Mouse (Mus musculus) bone marrow, adult 2 months (tissue): Measurements from ENCODE around the gene Prickle2. TPM values are rescaled to one million over a fixed set of nuclear protein-coding genes. Genes with fewer than 3 reads are reported as not detected.

Experiments
- H3K27ac ChIP-seq: fragments of 200-500 bp; 2 replicates; pipeline ENCODE4 v1.5.1; 2012; ENCODE audit warnings: low read depth, mild to moderate bottlenecking, control low read depth, inconsistent platforms, low read length; ENCODE audit not compliant: control insufficient read depth, poor library complexity, insufficient read depth
- H3K4me1 ChIP-seq: fragments of 200-500 bp; 2 replicates; pipeline ENCODE4 v1.6.1; 2011; ENCODE audit warnings: low read length; ENCODE audit not compliant: control insufficient read depth, insufficient read depth
- H3K4me3 ChIP-seq: fragments of 200-500 bp; replicated peaks from 2 replicates; pipeline ENCODE3; 2011; ENCODE audit warnings: mild to moderate bottlenecking, low read depth, low read length, control low read depth; ENCODE audit not compliant: control insufficient read depth
- CTCF ChIP-seq: fragments of 200-500 bp; IDR thresholded peaks from 2 replicates; pipeline ENCODE4 v1.5.1; 2011; ENCODE audit warnings: low read length, control low read depth; ENCODE audit not compliant: control insufficient read depth, insufficient read depth
- POLR2A ChIP-seq: fragments of 200-500 bp; IDR thresholded peaks from 2 replicates; pipeline ENCODE4 v1.6.1; 2011; ENCODE audit warnings: low read depth, mild to moderate bottlenecking, control low read depth, low read length, borderline replicate concordance; ENCODE audit not compliant: control insufficient read depth
- WGBS: fragments of 180-500 bp; shearing (Covaris S2); methylation state at CpG from one replicate; pipeline ENCODE4 v1.1.7; 2018; 5-methylcytosine and 5-hydroxymethylcytosine counted together
- polyA plus RNA-seq: library from polyadenylated mRNA; stranded (reverse); fragments of >200 nt; gene quantifications from 2 replicates; pipeline ENCODE4 v1.2.4, GENCODE M21; 2011; ENCODE audit warnings: low replicate concordance; ENCODE audit not compliant: missing spikeins, insufficient read depth, insufficient read length

The Prickle2 gene
- polyA plus RNA-seq, 1 experiment, result 19.2 TPM

DNA sequence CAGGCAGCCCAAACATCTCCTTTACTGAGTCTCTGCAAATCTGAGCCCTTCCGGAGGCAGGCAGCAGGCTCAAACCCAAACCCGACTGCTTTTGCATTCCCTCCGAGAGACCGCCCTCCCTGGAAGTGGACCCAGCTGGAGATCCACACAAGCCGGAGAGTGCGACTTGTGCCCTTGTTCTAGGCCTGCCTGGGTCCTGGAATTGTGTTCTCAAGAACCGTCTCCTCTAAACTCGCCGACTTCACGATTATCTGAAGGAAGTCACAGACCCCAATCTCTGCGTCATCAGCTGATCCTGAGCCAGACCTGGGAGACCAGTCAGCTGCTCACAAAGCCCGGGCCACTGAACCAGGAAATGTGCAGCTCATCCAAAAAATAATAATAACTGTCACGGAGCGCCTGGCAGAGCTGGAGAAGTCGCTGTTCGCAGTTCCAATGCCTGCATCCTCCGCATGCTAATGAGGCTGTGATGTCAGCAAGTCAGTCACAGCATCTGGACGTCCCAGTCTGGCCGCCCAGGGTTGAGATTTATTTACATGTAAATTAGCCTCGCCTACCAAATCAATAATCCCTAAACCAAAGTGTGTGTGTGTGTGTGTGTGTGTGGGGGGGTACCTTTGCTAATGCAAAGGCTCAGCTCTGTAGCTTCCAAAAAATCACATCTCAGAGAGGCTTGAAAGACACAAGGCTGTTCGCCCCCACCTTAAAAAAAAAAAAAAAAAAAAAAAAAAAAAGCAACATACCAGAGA is 224.8 kb downstream of the Prickle2 start:
- Histone ChIP-seq H3K4me1 (no peaks in the 10 kb centered on the region), H3K4me3 (no peak overlapping the region), H3K27ac (no peak overlapping the region)
- WGBS, result 3% methylated on average over 21 of the region's 21 CpGs
- TF ChIP-seq CTCF (no peak), POLR2A (no peak)

DNA sequence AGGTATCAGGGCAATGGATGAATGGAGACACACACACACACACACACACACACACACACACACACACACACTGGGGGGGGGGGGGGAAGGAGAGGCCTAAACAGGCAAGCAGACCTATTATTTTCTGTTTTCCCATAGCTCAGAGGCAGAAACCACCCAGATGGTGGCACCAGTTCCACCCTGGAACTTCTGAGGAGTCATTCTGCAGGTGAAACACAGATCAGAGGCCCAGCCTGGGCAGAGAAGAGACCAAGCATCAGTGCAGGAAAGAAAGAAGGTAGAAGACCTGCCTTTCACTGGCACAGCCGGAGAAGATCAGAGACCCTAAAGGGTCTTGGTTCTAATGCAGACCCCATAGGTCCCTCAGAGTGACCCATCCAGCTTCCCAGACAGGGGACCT is 227.3 kb downstream of the Prickle2 start:
- H3K4me3 ChIP-seq, result no peak overlapping the region
- TF ChIP-seq CTCF (no peak), POLR2A (no peak)
- no peaks in the 10 kb centered on the region for H3K4me1 ChIP-seq
- H3K27ac ChIP-seq, result no peak overlapping the region
- WGBS, result 80% methylated on average over 1 of the region's 1 CpGs

DNA sequence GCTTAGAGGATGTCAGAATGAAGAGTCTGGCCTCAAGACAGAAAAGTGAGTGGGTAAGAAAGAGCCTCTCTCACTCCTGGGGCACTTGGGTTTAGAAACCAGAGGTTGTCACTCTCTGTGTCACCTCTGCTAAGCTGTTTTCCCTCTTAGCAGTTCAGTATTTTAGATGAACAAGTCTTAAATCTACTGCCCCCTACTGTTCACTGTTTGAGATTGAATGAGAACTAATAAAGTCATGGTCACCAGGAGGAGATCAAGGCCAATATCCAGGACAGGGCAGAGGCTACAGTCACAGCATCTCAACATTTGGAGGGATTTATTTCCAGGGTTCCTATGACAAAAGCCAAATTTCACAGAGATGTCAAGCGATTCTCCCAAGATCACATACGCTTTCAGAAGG is 228.3 kb downstream of the Prickle2 start:
- no peaks in the 10 kb centered on the region for H3K4me1 ChIP-seq
- 85% methylated on average over 2 of the region's 2 CpGs for WGBS
- TF ChIP-seq POLR2A (no peak), CTCF (no peak)
- H3K4me3 ChIP-seq, result no peak overlapping the region
- no peak overlapping the region for H3K27ac ChIP-seq

DNA sequence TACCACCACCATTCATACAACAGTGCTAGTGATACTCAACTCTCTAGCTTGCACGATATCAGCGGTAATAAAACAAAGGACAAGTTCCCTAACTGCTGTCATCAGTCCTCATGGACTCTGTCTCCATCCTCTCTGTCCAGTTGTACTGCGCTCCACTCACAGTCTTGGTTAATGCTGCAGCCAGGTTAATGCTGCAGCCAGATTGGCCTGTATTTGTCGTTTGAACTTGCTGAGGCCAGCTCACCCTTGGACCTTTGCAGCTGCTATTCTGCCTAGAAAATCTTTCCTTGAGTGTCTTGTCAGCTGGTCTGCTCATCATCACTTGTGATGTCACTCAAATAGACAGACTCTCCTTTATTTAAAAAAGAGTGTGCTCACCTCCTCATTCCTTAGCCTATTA is 236.5 kb downstream of the Prickle2 start:
- H3K4me1 ChIP-seq, result no peaks in the 10 kb centered on the region
- H3K27ac ChIP-seq, result no peak overlapping the region
- TF ChIP-seq POLR2A (no peak), CTCF (no peak)
- H3K4me3 ChIP-seq, result no peak overlapping the region
- WGBS, result 74% methylated on average over 4 of the region's 4 CpGs

DNA sequence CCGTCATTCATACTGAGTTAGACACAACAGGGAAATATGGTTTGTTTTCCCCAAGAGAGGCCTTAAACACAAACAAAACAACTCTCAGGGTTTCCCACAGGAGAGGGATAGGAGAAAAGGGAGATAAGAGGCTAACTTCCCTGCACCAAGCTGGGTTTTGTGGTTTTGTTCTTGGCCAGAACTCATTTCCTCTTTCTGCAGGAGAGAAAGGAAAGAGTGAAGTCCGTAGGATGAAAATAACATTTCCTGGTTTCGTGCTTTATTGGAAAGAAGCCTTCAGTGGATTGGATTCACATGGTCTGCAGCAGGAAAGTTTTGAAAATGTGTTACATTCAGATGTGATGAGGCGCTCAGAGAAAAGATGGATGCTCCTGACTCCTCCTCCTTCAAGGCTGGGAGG is 237.1 kb downstream of the Prickle2 start:
- Histone ChIP-seq H3K27ac (no peak overlapping the region), H3K4me3 (no peak overlapping the region), H3K4me1 (no peaks in the 10 kb centered on the region)
- TF ChIP-seq POLR2A (no peak), CTCF (no peak)
- 21% methylated on average over 4 of the region's 4 CpGs for WGBS

DNA sequence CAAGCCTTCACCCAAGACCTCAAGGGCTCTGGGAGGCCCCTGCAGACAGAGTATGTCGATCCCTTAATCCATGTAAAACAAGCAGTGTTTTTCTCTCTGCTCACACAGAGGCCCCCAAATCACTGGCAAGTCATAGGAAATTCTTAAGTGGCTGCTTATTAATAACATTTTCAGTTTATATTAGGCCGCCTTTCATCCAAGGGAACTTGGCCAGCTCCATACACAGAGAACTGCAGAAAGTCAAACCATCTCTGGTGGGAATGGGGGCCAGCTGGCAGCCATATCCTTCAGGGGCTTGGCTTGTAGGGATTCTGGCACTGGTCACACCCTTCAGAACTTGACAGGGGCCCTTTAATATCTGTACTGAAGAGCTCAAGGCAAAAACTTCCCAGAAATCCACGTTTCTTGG is 237.6 kb downstream of the Prickle2 start:
- TF ChIP-seq POLR2A, result no peak
- no peaks in the 10 kb centered on the region for H3K4me1 ChIP-seq
- 48% methylated on average over 3 of the region's 3 CpGs for WGBS
- H3K27ac ChIP-seq, result no peak overlapping the region
- no peak overlapping the region for H3K4me3 ChIP-seq

DNA sequence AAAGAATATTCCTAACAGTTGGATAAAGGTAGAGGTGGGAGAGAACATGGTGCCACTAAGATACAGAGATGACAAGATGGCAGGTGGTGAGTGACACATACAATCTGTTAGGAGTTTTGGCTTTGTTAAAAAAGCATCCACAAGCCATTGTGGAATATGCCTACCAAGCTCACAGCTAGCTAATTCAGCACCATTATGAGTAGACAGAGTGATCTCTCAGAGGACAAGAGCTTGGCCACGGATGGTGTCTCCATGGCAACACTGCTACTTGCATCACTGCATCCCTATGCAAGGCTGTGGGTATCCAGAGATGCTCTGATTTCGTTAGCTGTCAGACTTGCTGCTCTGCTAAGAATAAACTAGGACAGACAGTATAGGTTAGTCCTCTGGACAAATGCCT is 238.6 kb downstream of the Prickle2 start:
- Histone ChIP-seq H3K27ac (no peak overlapping the region), H3K4me1 (no peaks in the 10 kb centered on the region), H3K4me3 (no peak overlapping the region)
- WGBS, result 69% methylated on average over 2 of the region's 2 CpGs
- TF ChIP-seq POLR2A (no peak), CTCF (no peak)

DNA sequence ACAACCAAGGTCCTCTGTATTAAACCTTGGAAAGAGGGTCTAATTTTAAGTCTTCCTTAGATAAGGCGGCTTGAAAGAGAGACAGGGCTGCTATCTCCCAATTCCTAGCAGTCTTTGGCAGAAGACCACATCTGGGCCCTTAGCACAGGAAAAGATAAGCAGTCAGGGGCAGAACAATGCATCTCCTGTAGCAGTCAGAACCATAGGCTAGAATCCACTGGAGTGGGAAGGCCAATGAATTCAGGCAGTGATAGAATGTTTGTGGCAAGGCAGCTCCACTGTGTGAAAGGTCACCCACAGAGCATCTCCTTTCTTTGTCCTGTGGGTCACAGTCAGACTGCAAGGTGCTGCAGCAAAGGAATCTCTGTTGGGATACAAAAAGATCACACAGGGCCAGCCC is 240.3 kb downstream of the Prickle2 start:
- WGBS, result 71% methylated on average over 1 of the region's 1 CpGs
- no peak overlapping the region for H3K4me3 ChIP-seq
- no peaks in the 10 kb centered on the region for H3K4me1 ChIP-seq
- TF ChIP-seq POLR2A, result no peak
- no peak for TF ChIP-seq CTCF
- H3K27ac ChIP-seq, result no peak overlapping the region
